Mouse (Mus musculus): ENCODE data around the gene Pik3c2g. TPM values are rescaled to one million over a fixed set of nuclear protein-coding genes. Genes with fewer than 3 reads are reported as not detected.

Pik3c2g gene
- polyA plus RNA-seq, 1 experiment = 0.02 TPM

GRCm38 (mm10) chr6:139981061-139981460 is 394.0 kb downstream of the Pik3c2g start:
- Histone ChIP-seq H3K4me1 (ENCODE audit: control insufficient read depth, insufficient read depth, low read length) (no peaks in the 10 kb centered on the region; the same call in 1 of the 2 replicates), H3K27ac (ENCODE audit: insufficient read depth, low read length) (no peak overlapping the region), H3K4me3 (ENCODE audit: insufficient read depth, low read length) (no peak overlapping the region)
- TF ChIP-seq POLR2A (IDR thresholded peaks at IDR 0.05; ENCODE audit: extremely low read depth, insufficient read depth, low read length) (no peak), CTCF (IDR thresholded peaks at IDR 0.05; ENCODE audit: extremely low read depth, insufficient read depth, low read length) (no peak)

- Histone ChIP-seq H3K27ac (ENCODE audit: insufficient read depth, low read length) (no peak overlapping the region), H3K4me1 (ENCODE audit: control insufficient read depth, insufficient read depth, low read length) (no peaks in the 10 kb centered on the region; the same call in 1 of the 2 replicates), H3K4me3 (ENCODE audit: insufficient read depth, low read length) (no peak overlapping the region)
- no peak for TF ChIP-seq POLR2A (IDR thresholded peaks at IDR 0.05; ENCODE audit: extremely low read depth, insufficient read depth, low read length)
- TF ChIP-seq CTCF (IDR thresholded peaks at IDR 0.05; ENCODE audit: extremely low read depth, insufficient read depth, low read length) = no peak
Measured at GRCm38 (mm10) chr6:139984069-139984468, 397.0 kb downstream of the Pik3c2g start.

- TF ChIP-seq POLR2A (IDR thresholded peaks at IDR 0.05; ENCODE audit: extremely low read depth, insufficient read depth, low read length) (no peak), CTCF (IDR thresholded peaks at IDR 0.05; ENCODE audit: extremely low read depth, insufficient read depth, low read length) (no peak)
- H3K27ac ChIP-seq (ENCODE audit: insufficient read depth, low read length) = no peak overlapping the region
- H3K4me1 ChIP-seq (ENCODE audit: control insufficient read depth, insufficient read depth, low read length) = no peaks in the 10 kb centered on the region; the same call in 1 of the 2 replicates
Measured at GRCm38 (mm10) chr6:139986564-139986963, 399.5 kb downstream of the Pik3c2g start.

DNA sequence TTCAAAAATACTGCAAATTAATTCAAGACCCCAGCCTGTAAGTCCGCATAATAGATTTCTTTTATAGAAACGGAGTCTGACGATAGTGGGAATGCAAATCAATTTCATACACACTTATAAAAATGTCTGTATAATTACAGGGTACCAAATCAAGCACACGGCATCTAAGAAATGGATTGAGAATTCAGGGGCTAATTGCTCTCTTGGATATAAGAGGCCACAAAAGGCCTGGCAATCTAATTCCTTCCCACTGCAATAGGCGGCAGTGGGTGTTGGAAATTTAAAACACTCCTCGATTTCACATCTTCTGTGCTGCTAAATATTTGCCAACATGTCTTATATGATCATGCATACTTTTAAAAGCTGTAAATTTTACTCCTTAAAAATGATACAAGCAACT is 402.1 kb downstream of the Pik3c2g start:
- H3K4me1 ChIP-seq (ENCODE audit: control insufficient read depth, insufficient read depth, low read length) = no peaks in the 10 kb centered on the region
- no peak overlapping the region for H3K27ac ChIP-seq (ENCODE audit: insufficient read depth, low read length)
- TF ChIP-seq CTCF (IDR thresholded peaks at IDR 0.05; ENCODE audit: extremely low read depth, insufficient read depth, low read length) (no peak), POLR2A (IDR thresholded peaks at IDR 0.05; ENCODE audit: extremely low read depth, insufficient read depth, low read length) (no peak)

More at GRCm38 (mm10) chr6:139986564-139986963, 399.5 kb downstream of the Pik3c2g start:
- H3K4me3 ChIP-seq (ENCODE audit: insufficient read depth, low read length) = no peak overlapping the region

DNA sequence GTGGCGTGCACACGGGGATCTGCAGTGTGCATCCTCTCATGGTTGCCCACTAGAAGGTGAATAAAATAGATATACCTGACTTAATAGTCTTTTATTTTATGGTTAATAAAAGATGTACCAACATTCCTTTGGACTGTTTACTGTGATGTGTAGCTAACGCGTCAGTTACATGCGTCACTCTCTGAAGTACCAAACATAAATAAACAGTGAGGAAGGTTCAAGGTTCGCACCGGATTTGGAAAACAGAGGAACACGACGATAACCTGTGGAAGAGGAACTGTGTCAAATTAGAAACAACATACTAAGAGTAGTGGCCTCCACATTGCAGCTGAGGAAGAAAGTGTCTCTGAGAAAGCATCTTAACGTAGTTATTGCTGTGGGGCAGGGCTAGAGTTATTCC is 402.6 kb downstream of the Pik3c2g start:
- Histone ChIP-seq H3K27ac (ENCODE audit: insufficient read depth, low read length) (no peak overlapping the region), H3K4me1 (ENCODE audit: control insufficient read depth, insufficient read depth, low read length) (no peaks in the 10 kb centered on the region), H3K4me3 (ENCODE audit: insufficient read depth, low read length) (no peak overlapping the region)
- TF ChIP-seq CTCF (IDR thresholded peaks at IDR 0.05; ENCODE audit: extremely low read depth, insufficient read depth, low read length) = no peak
- TF ChIP-seq POLR2A (IDR thresholded peaks at IDR 0.05; ENCODE audit: extremely low read depth, insufficient read depth, low read length) = no peak

More for the DNA sequence above, 402.1 kb downstream of the Pik3c2g start:
- H3K4me3 ChIP-seq (ENCODE audit: insufficient read depth, low read length) = no peak overlapping the region

- H3K4me1 ChIP-seq (ENCODE audit: control insufficient read depth, insufficient read depth, low read length) = no peaks in the 10 kb centered on the region
- H3K27ac ChIP-seq (ENCODE audit: insufficient read depth, low read length) = no peak overlapping the region
- TF ChIP-seq POLR2A (IDR thresholded peaks at IDR 0.05; ENCODE audit: extremely low read depth, insufficient read depth, low read length) (no peak), CTCF (IDR thresholded peaks at IDR 0.05; ENCODE audit: extremely low read depth, insufficient read depth, low read length) (no peak)
- no peak overlapping the region for H3K4me3 ChIP-seq (ENCODE audit: insufficient read depth, low read length)
Measured at GRCm38 (mm10) chr6:140005181-140005580, 418.2 kb downstream of the Pik3c2g start.

Other genes starting within 250 kb of the Pik3c2g start
- gene Rergl, start 85.2 kb upstream of the Pik3c2g start, polyA plus RNA-seq (2012; rRNA removed) = not detected in 2 replicates